Mouse (Mus musculus): ENCODE data around the gene Dct.

Gene Dct

GRCm38 (mm10) chr14:118042963-118043362, 9.1 kb downstream of the Dct start:
- peak; percentile 19 for DNase-seq (ENCODE audit: low spot score)

GRCm38 (mm10) chr14:118042066-118042762, 9.8 kb downstream of the Dct start:
- DNase-seq (ENCODE audit: low spot score) = no peak

GRCm38 (mm10) chr14:118040550-118041250, 11.3 kb downstream of the Dct start:
- DNase-seq (ENCODE audit: low spot score) = no peak

- no peak for DNase-seq (ENCODE audit: low spot score)
Measured at GRCm38 (mm10) chr14:118039074-118039473, 13.0 kb downstream of the Dct start.

GRCm38 (mm10) chr14:118027564-118027963, 24.5 kb downstream of the Dct start:
- DNase-seq (ENCODE audit: low spot score) = no peak

GRCm38 (mm10) chr14:118021867-118022543, 30.0 kb downstream of the Dct start:
- DNase-seq (ENCODE audit: low spot score) = no peak

GRCm38 (mm10) chr14:118019314-118019713, 32.7 kb downstream of the Dct start:
- DNase-seq (ENCODE audit: low spot score) = no peak

GRCm38 (mm10) chr14:118013237-118013636, 38.8 kb downstream of the Dct start:
- no peak for DNase-seq (ENCODE audit: low spot score)

- no peak for DNase-seq (ENCODE audit: low spot score)
Measured at GRCm38 (mm10) chr14:118009541-118009940, 42.5 kb downstream of the Dct start.

- peak; percentile 62 for DNase-seq (ENCODE audit: low spot score)
Measured at GRCm38 (mm10) chr14:118005697-118006096, 46.3 kb downstream of the Dct start.

GRCm38 (mm10) chr14:118004434-118004833, 47.6 kb downstream of the Dct start:
- no peak for DNase-seq (ENCODE audit: low spot score)

- no peak for DNase-seq (ENCODE audit: low spot score)
Measured at GRCm38 (mm10) chr14:117993845-117994244, 58.2 kb downstream of the Dct start.

GRCm38 (mm10) chr14:117992600-117993256, 59.3 kb downstream of the Dct start:
- no peak for DNase-seq (ENCODE audit: low spot score)

- DNase-seq (ENCODE audit: low spot score) = no peak
Measured at GRCm38 (mm10) chr14:117990203-117990602, 61.8 kb downstream of the Dct start.

GRCm38 (mm10) chr14:117988444-117988843, 63.6 kb downstream of the Dct start:
- no peak for DNase-seq (ENCODE audit: low spot score)

GRCm38 (mm10) chr14:117981532-117981931, 70.5 kb downstream of the Dct start:
- DNase-seq (ENCODE audit: low spot score) = peak; percentile 57

- no peak for DNase-seq (ENCODE audit: low spot score)
Measured at GRCm38 (mm10) chr14:117972576-117972975, 79.5 kb downstream of the Dct start.
